Mouse (Mus musculus): ENCODE results near the gene Itga3.

- TF ChIP-seq CTCF (IDR thresholded peaks at IDR 0.05; ENCODE audit: borderline replicate concordance, control insufficient read depth, extremely low read depth, insufficient read depth, low read length, poor library complexity) (no peak), POLR2A (IDR thresholded peaks at IDR 0.05; ENCODE audit: control insufficient read depth, extremely low read depth, insufficient read depth, low read length, poor library complexity) (no peak)
Observed at GRCm38 (mm10) chr11:94997596-94997995, 79.0 kb downstream of the Itga3 start.

All from thymus, adult 2 months (tissue).